Mouse (Mus musculus) kidney, embryonic 14.5 days (tissue): Measurements from ENCODE around the gene Gm45713. TPM values are rescaled to one million over a fixed set of nuclear protein-coding genes. Genes with fewer than 3 reads are reported as not detected.
"Not testable (repeated sequence)": the region's sequence is repeated elsewhere in the genome, so short reads cannot be mapped to it uniquely, and the experiment has no call there.

Experiments
- ATAC-seq: fragments of 200-750 bp; cut with Nextera tagmentation; 2 replicates; pipeline ENCODE4 v1.8.0; 2017; ENCODE audit warnings: moderate number of reproducible peaks, mild to moderate bottlenecking, moderate TSS enrichment, moderate library complexity; ENCODE audit not compliant: low FRiP score, low TSS enrichment
- H3K27ac ChIP-seq: fragments of 300-500 bp; sonication (generic); 2 replicates; pipeline ENCODE4 v1.5.1; 2014; ENCODE audit warnings: low read depth, mild to moderate bottlenecking, low read length, moderate library complexity, mixed read lengths
- H3K27me3 ChIP-seq: fragments of 300-500 bp; sonication (generic); 2 replicates; pipeline ENCODE4 v1.6.1; 2014; ENCODE audit warnings: mild to moderate bottlenecking, low read length; ENCODE audit not compliant: control insufficient read depth, insufficient read depth
- H3K36me3 ChIP-seq: fragments of 300-500 bp; sonication (generic); 2 replicates; pipeline ENCODE4 v1.6.1; 2014; ENCODE audit warnings: low read length, mixed read lengths; ENCODE audit not compliant: control insufficient read depth, insufficient read depth
- H3K4me1 ChIP-seq: fragments of 300-500 bp; sonication (generic); 2 replicates; pipeline ENCODE4 v1.6.1; 2014; ENCODE audit warnings: low read length, mixed read lengths; ENCODE audit not compliant: control insufficient read depth, insufficient read depth
- H3K4me2 ChIP-seq: fragments of 300-500 bp; sonication (generic); replicated peaks from 2 replicates; pipeline ENCODE4 v1.6.1; 2014; ENCODE audit warnings: low read depth, mild to moderate bottlenecking, low read length
- H3K4me3 ChIP-seq: fragments of 300-500 bp; sonication (generic); 2 replicates; pipeline ENCODE4 v1.5.1; 2014; ENCODE audit warnings: mild to moderate bottlenecking, low read length
- H3K9ac ChIP-seq: fragments of 300-500 bp; sonication (generic); 2 replicates; pipeline ENCODE4 v1.6.1; 2014; ENCODE audit warnings: low read depth, mild to moderate bottlenecking, low read length, moderate library complexity
- H3K9me3 ChIP-seq: fragments of 300-500 bp; sonication (generic); 2 replicates; pipeline ENCODE4 v1.6.1; 2016; ENCODE audit warnings: low read length; ENCODE audit not compliant: control insufficient read depth
- WGBS: fragments of 180-500 bp; shearing (Covaris S2); extraction: QIAGEN DNeasy Blood & Tissue Kit; methylation state at CpG from one replicate; pipeline ENCODE4 v1.1.7; 2014; 5-methylcytosine and 5-hydroxymethylcytosine counted together
- polyA plus RNA-seq: library from polyadenylated mRNA; unstranded; fragments of >200 nt; fragmentation: Nextera tagmentation; extraction: Ambion mirVana; gene quantifications from 2 replicates; pipeline ENCODE4 v1.2.1, GENCODE M21; 2014

The Gm45713 gene
- polyA plus RNA-seq, 1 experiment from 2014 or later: 0.19 TPM

- H3K4me1 ChIP-seq: peaks cover 10% of the 10 kb centered on the region
- no peak overlapping the region for H3K9ac ChIP-seq
- 95% methylated on average over 6 of the region's 6 CpGs for WGBS
- H3K27ac ChIP-seq: no peak overlapping the region
- peaks cover 16% of the 10 kb centered on the region for H3K27me3 ChIP-seq
- no peak for ATAC-seq
- H3K4me2 ChIP-seq: no peak overlapping the region
- no peak overlapping the region for H3K4me3 ChIP-seq
- peaks cover 16% of the 10 kb centered on the region; the same call in 1 of the 2 replicates for H3K36me3 ChIP-seq
- H3K9me3 ChIP-seq: no peaks in the 10 kb centered on the region
Observed at GRCm38 (mm10) chr7:45158991-45159390, 23.0 kb upstream of the Gm45713 start.

GRCm38 (mm10) chr7:45157459-45157858, 21.4 kb upstream of the Gm45713 start:
- ATAC-seq: no peak
- Histone ChIP-seq H3K27ac (no peak overlapping the region), H3K4me1 (peaks cover 10% of the 10 kb centered on the region), H3K9ac (no peak overlapping the region), H3K9me3 (no peaks in the 10 kb centered on the region), H3K4me2 (no peak overlapping the region), H3K27me3 (peaks cover under 1% of the 10 kb centered on the region; the same call in 1 of the 2 replicates), H3K36me3 (peaks cover 16% of the 10 kb centered on the region; the same call in 1 of the 2 replicates), H3K4me3 (no peak overlapping the region)
- WGBS: 88% methylated on average over 14 of the region's 14 CpGs

GRCm38 (mm10) chr7:45156206-45156605, 20.2 kb upstream of the Gm45713 start:
- 96% methylated on average over 15 of the region's 15 CpGs for WGBS
- ATAC-seq: no peak
- no peak overlapping the region for H3K4me3 ChIP-seq
- no peak overlapping the region for H3K4me2 ChIP-seq
- no peaks in the 10 kb centered on the region for H3K27me3 ChIP-seq
- H3K4me1 ChIP-seq: peaks cover 16% of the 10 kb centered on the region; the same call in 1 of the 2 replicates
- no peak overlapping the region for H3K9ac ChIP-seq
- no peaks in the 10 kb centered on the region for H3K9me3 ChIP-seq
- peaks cover 16% of the 10 kb centered on the region; the same call in 1 of the 2 replicates for H3K36me3 ChIP-seq
- no peak overlapping the region for H3K27ac ChIP-seq

- no peaks in the 10 kb centered on the region for H3K27me3 ChIP-seq
- H3K4me2 ChIP-seq: no peak overlapping the region; the same call in 1 of the 2 replicates
- peaks cover 13% of the 10 kb centered on the region; the same call in 1 of the 2 replicates for H3K36me3 ChIP-seq
- 87% methylated on average over 9 of the region's 9 CpGs for WGBS
- ATAC-seq: no peak
- no peak overlapping the region for H3K4me3 ChIP-seq
- H3K9ac ChIP-seq: no peak overlapping the region
- H3K27ac ChIP-seq: no peak overlapping the region
- peaks cover 21% of the 10 kb centered on the region for H3K4me1 ChIP-seq
- no peaks in the 10 kb centered on the region for H3K9me3 ChIP-seq
Observed at GRCm38 (mm10) chr7:45155590-45155989, 19.6 kb upstream of the Gm45713 start.

- H3K27me3 ChIP-seq: no peaks in the 10 kb centered on the region
- peaks cover 12% of the 10 kb centered on the region; the same call in 1 of the 2 replicates for H3K36me3 ChIP-seq
- H3K9me3 ChIP-seq: no peaks in the 10 kb centered on the region
- no peak for ATAC-seq
- WGBS: 76% methylated on average over 12 of the region's 12 CpGs
- 0 out of 2 replicates have a peak overlapping the region, but pooled peaks have one; percentile 78 for H3K9ac ChIP-seq
- H3K27ac ChIP-seq: no peak overlapping the region
- H3K4me2 ChIP-seq: peak overlapping the region; percentile 39
- H3K4me3 ChIP-seq: peak overlapping the region; percentile 63
- peaks cover 26% of the 10 kb centered on the region for H3K4me1 ChIP-seq
Observed at GRCm38 (mm10) chr7:45154993-45155514, 19.0 kb upstream of the Gm45713 start.

- ATAC-seq: peak; percentile 94
- Histone ChIP-seq H3K9me3 (no peaks in the 10 kb centered on the region), H3K4me3 (peak within 1 kb of the TSS; percentile 63), H3K4me2 (peak within 1 kb of the TSS; percentile 75), H3K27ac (peak within 1 kb of the TSS; percentile 96), H3K9ac (peak within 1 kb of the TSS; percentile 78), H3K4me1 (peaks cover 26% of the 10 kb centered on the region), H3K27me3 (no peaks in the 10 kb centered on the region), H3K36me3 (peaks cover 12% of the 10 kb centered on the region; the same call in 1 of the 2 replicates)
- 5% methylated on average over 69 of the region's 69 CpGs for WGBS
Observed at GRCm38 (mm10) chr7:45154096-45154992, 18.3 kb upstream of the Gm45713 start, which contains the start of the genes Pih1d1 and Aldh16a1. Gene Pih1d1 (plus strand): TSS chr7:45154303. Gene Aldh16a1 (minus strand): TSS chr7:45154584.

- Histone ChIP-seq H3K4me3 (peak overlapping the region; percentile 63), H3K36me3 (peaks cover 10% of the 10 kb centered on the region; the same call in 1 of the 2 replicates), H3K27ac (peak overlapping the region; percentile 96), H3K9ac (peak overlapping the region; percentile 78), H3K4me1 (peaks cover 26% of the 10 kb centered on the region), H3K9me3 (no peaks in the 10 kb centered on the region), H3K27me3 (no peaks in the 10 kb centered on the region), H3K4me2 (peak overlapping the region; percentile 75)
- 1% methylated on average over 5 of the region's 5 CpGs for WGBS
- no peak for ATAC-seq
Observed at GRCm38 (mm10) chr7:45153586-45153985, 17.6 kb upstream of the Gm45713 start.

GRCm38 (mm10) chr7:45153052-45153451, 17.0 kb upstream of the Gm45713 start:
- peaks cover 26% of the 10 kb centered on the region for H3K4me1 ChIP-seq
- H3K36me3 ChIP-seq, H3K9me3 ChIP-seq, H3K27me3 ChIP-seq, H3K27ac ChIP-seq, ATAC-seq: not testable (repeated sequence)
- peak overlapping the region; percentile 63; the same call in 1 of the 2 replicates for H3K4me3 ChIP-seq
- H3K9ac ChIP-seq: peak overlapping the region; percentile 78; the same call in 1 of the 2 replicates
- peak overlapping the region; percentile 75; the same call in 1 of the 2 replicates for H3K4me2 ChIP-seq
- WGBS: 84% methylated on average over 2 of the region's 2 CpGs
